Mouse (Mus musculus) lung, adult 18-20 months (tissue): ENCODE measurements at regions not wholly inside any gene's neighbourhood (a gene's known extent, or its start where the extent isn't known, plus 50 kb on each side); places are given as distances from the start of the nearest gene placed in this dataset.

ENCODE experiments used
- DNase-seq, 2 experiments: peaks; one replicate each; pipeline ENCODE4 v3.0.0; 2022; ENCODE audit warnings: mixed read lengths in 2 of 2

GRCm38 (mm10) chr11:20882756-20883155 is 51.9 kb upstream of the Lgalsl start:
- DNase-seq = no peak

GRCm38 (mm10) chr11:20883907-20884306 is 53.1 kb upstream of the Lgalsl start:
- no peak for DNase-seq

- DNase-seq = peak in 1 of 2 experiments; percentile 25
Observed at GRCm38 (mm10) chr11:20887044-20887443, 56.2 kb upstream of the Lgalsl start.

- DNase-seq = no peak
Observed at GRCm38 (mm10) chr11:20890479-20890878, 59.6 kb upstream of the Lgalsl start.

- DNase-seq = peak in 1 of 2 experiments; percentile 17
Observed at GRCm38 (mm10) chr11:20891711-20892110, 60.9 kb upstream of the Lgalsl start.

- DNase-seq = peak; percentile 65 to 74
Observed at GRCm38 (mm10) chr11:20896277-20897123, 65.6 kb upstream of the Lgalsl start.

GRCm38 (mm10) chr11:20897468-20897867 is 66.6 kb upstream of the Lgalsl start:
- DNase-seq = peak in 1 of 2 experiments; percentile 33

GRCm38 (mm10) chr11:20898558-20898957 is 67.7 kb upstream of the Lgalsl start:
- no peak for DNase-seq

GRCm38 (mm10) chr11:20899766-20900165 is 68.9 kb upstream of the Lgalsl start:
- DNase-seq = no peak

- DNase-seq = no peak
Observed at GRCm38 (mm10) chr11:20902001-20902400, 71.1 kb upstream of the Lgalsl start.

GRCm38 (mm10) chr11:20902910-20903309 is 72.1 kb upstream of the Lgalsl start:
- DNase-seq = no peak

- no peak for DNase-seq
Observed at GRCm38 (mm10) chr11:20907996-20908395, 77.1 kb upstream of the Lgalsl start.

GRCm38 (mm10) chr11:20908471-20908870 is 77.6 kb upstream of the Lgalsl start:
- no peak for DNase-seq

- no peak for DNase-seq
Observed at GRCm38 (mm10) chr11:20913042-20913441, 82.2 kb upstream of the Lgalsl start.

- peak; percentile 82 to 87 for DNase-seq
Observed at GRCm38 (mm10) chr11:20913598-20914296, 82.9 kb upstream of the Lgalsl start.

GRCm38 (mm10) chr11:20914297-20914997 is 83.6 kb upstream of the Lgalsl start:
- DNase-seq = no peak

GRCm38 (mm10) chr11:20915182-20915602 is 84.3 kb upstream of the Lgalsl start:
- DNase-seq = peak; percentile 66 to 69

- no peak for DNase-seq
Observed at GRCm38 (mm10) chr11:20915687-20916432, 85.0 kb upstream of the Lgalsl start.

- DNase-seq = peak; percentile 53 to 76
Observed at GRCm38 (mm10) chr11:20916473-20916911, 85.6 kb upstream of the Lgalsl start.

GRCm38 (mm10) chr11:20916961-20917360 is 86.1 kb upstream of the Lgalsl start:
- DNase-seq = no peak

GRCm38 (mm10) chr11:20917483-20917882 is 86.6 kb upstream of the Lgalsl start:
- no peak for DNase-seq

- DNase-seq = no peak
Observed at GRCm38 (mm10) chr11:20923115-20923514, 92.3 kb upstream of the Lgalsl start.
